Mouse (Mus musculus) G1E (cell line): ENCODE data around the gene Thsd4. TPM values are rescaled to one million over a fixed set of nuclear protein-coding genes. Genes with fewer than 3 reads are reported as not detected.

Experiments
- ATAC-seq: 2 replicates; pipeline ENCODE4 v1.8.0; 2016; ENCODE audit warnings: mild to moderate bottlenecking; ENCODE audit not compliant: insufficient number of reproducible peaks, poor library complexity, low FRiP score, severe bottlenecking; ENCODE audit errors: extremely low read depth
- DNase-seq: peaks from one replicate; pipeline ENCODE4 v3.0.0; 2012; ENCODE audit warnings: low spot score
- H3K27me3 ChIP-seq: 2 replicates; pipeline ENCODE4 v1.6.1; 2012; ENCODE audit warnings: mild to moderate bottlenecking, low read length, inconsistent platforms; ENCODE audit not compliant: insufficient read depth
- H3K36me3 ChIP-seq: replicated peaks from 2 replicates; pipeline ENCODE3; 2012; ENCODE audit warnings: mild to moderate bottlenecking, inconsistent platforms
- H3K4me1 ChIP-seq: 2 replicates; pipeline ENCODE4 v1.6.1; 2012; ENCODE audit warnings: low read depth, low read length, inconsistent platforms, mixed read lengths; ENCODE audit not compliant: insufficient read depth
- H3K4me3 ChIP-seq: 2 replicates; pipeline ENCODE4 v1.5.1; 2012; ENCODE audit warnings: low read depth, mild to moderate bottlenecking, inconsistent platforms, low read length, moderate library complexity, mixed read lengths
- H3K9me3 ChIP-seq: replicated peaks from 2 replicates; pipeline ENCODE4 v1.6.1; 2012; ENCODE audit warnings: inconsistent platforms
- CTCF ChIP-seq: IDR thresholded peaks from 2 replicates; pipeline ENCODE4 v1.5.1; 2012; ENCODE audit warnings: low read depth, low read length, inconsistent platforms, mixed read lengths
- GATA1 ChIP-seq: IDR thresholded peaks from 2 replicates; pipeline ENCODE4 v1.6.1; 2012; ENCODE audit warnings: borderline replicate concordance, low read length, inconsistent platforms, mixed read lengths
- GATA2 ChIP-seq: IDR thresholded peaks from 2 replicates; pipeline ENCODE4 v1.6.1; 2012; ENCODE audit warnings: low read depth, low read length, inconsistent platforms, borderline replicate concordance
- POLR2AphosphoS5 ChIP-seq: IDR thresholded peaks from 2 replicates; pipeline ENCODE4 v1.6.1; 2012; ENCODE audit warnings: low read depth, low read length, inconsistent platforms; ENCODE audit not compliant: insufficient replicate concordance
- TAL1 ChIP-seq: conservative IDR thresholded peaks from 2 replicates; pipeline ENCODE4 v1.6.1; 2012; ENCODE audit warnings: low read depth, low read length, inconsistent platforms, mixed read lengths
- polyA plus RNA-seq: library from polyadenylated mRNA; stranded (reverse); fragments of >175 nt; gene quantifications from 2 replicates; pipeline ENCODE4 v1.2.3, GENCODE M21; 2012
- total RNA-seq, 2 experiments: library from RNA; stranded (forward) in 1 of 2; stranded (reverse) in 1 of 2; fragments of 200-1000 nt in 1 of 2; fragments of >200 nt in 1 of 2; fragmentation: Nextera tagmentation in 1 of 2; gene quantifications; 2 replicates each; pipeline ENCODE4 v1.2.3; 2014 to 2017

Thsd4 gene
- total and polyA plus RNA-seq, 3 experiments, result 1.8 to 2.8 (median 2.4) TPM

GRCm38 (mm10) chr9:60295199-60295598 lies 226.6 kb downstream of the Thsd4 start:
- ATAC-seq (no peak), DNase-seq (no peak)
- no peaks in the 10 kb centered on the region; the same call in 1 of the 2 replicates for H3K4me1 ChIP-seq
- H3K9me3 ChIP-seq, result no peaks in the 10 kb centered on the region
- TF ChIP-seq GATA1 (no peak), CTCF (no peak), TAL1 (no peak), POLR2AphosphoS5 (no peak), GATA2 (no peak)
- H3K4me3 ChIP-seq, result no peak overlapping the region
- no peaks in the 10 kb centered on the region for H3K36me3 ChIP-seq
- peaks cover 48% of the 10 kb centered on the region for H3K27me3 ChIP-seq

- peaks cover 58% of the 10 kb centered on the region for H3K27me3 ChIP-seq
- no peak for ATAC-seq
- H3K36me3 ChIP-seq, result no peaks in the 10 kb centered on the region
- DNase-seq, result no peak
- no peaks in the 10 kb centered on the region for H3K9me3 ChIP-seq
- peaks cover 7% of the 10 kb centered on the region for H3K4me1 ChIP-seq
- TF ChIP-seq CTCF, result no peak
- TF ChIP-seq GATA2, result no peak
- no peak for TF ChIP-seq POLR2AphosphoS5
- no peak for TF ChIP-seq TAL1
- H3K4me3 ChIP-seq, result no peak overlapping the region
Measured at GRCm38 (mm10) chr9:60293129-60293528, 228.7 kb downstream of the Thsd4 start.

GRCm38 (mm10) chr9:60290780-60291179 lies 231.1 kb downstream of the Thsd4 start:
- no peaks in the 10 kb centered on the region for H3K36me3 ChIP-seq
- no peak overlapping the region for H3K4me3 ChIP-seq
- no peaks in the 10 kb centered on the region for H3K9me3 ChIP-seq
- no peak for TF ChIP-seq TAL1
- TF ChIP-seq GATA1, result no peak
- H3K4me1 ChIP-seq, result peaks cover 7% of the 10 kb centered on the region
- H3K27me3 ChIP-seq, result peaks cover 52% of the 10 kb centered on the region
- DNase-seq, result no peak
- no peak for ATAC-seq

- no peak for TF ChIP-seq CTCF
- no peak for TF ChIP-seq GATA2
- TF ChIP-seq TAL1, result no peak
- TF ChIP-seq GATA1, result no peak
- TF ChIP-seq POLR2AphosphoS5, result no peak
- H3K9me3 ChIP-seq, result no peaks in the 10 kb centered on the region
- H3K36me3 ChIP-seq, result no peaks in the 10 kb centered on the region
- H3K4me1 ChIP-seq, result peaks cover 7% of the 10 kb centered on the region
- no peak for ATAC-seq
- no peak overlapping the region for H3K4me3 ChIP-seq
- no peak for DNase-seq
- H3K27me3 ChIP-seq, result peaks cover 49% of the 10 kb centered on the region
Measured at GRCm38 (mm10) chr9:60288789-60289188, 233.1 kb downstream of the Thsd4 start.

GRCm38 (mm10) chr9:60286390-60286789 lies 235.5 kb downstream of the Thsd4 start:
- no peaks in the 10 kb centered on the region for H3K9me3 ChIP-seq
- DNase-seq (no peak), ATAC-seq (no peak)
- H3K36me3 ChIP-seq, result no peaks in the 10 kb centered on the region
- peaks cover 7% of the 10 kb centered on the region for H3K4me1 ChIP-seq
- TF ChIP-seq GATA2, result no peak
- no peak for TF ChIP-seq CTCF
- no peak for TF ChIP-seq GATA1
- no peak for TF ChIP-seq TAL1
- TF ChIP-seq POLR2AphosphoS5, result no peak
- peaks cover 33% of the 10 kb centered on the region for H3K27me3 ChIP-seq
- no peak overlapping the region for H3K4me3 ChIP-seq

GRCm38 (mm10) chr9:60285047-60285462 lies 236.8 kb downstream of the Thsd4 start:
- Histone ChIP-seq H3K4me1 (peaks cover 19% of the 10 kb centered on the region), H3K27me3 (peaks cover 30% of the 10 kb centered on the region), H3K9me3 (no peaks in the 10 kb centered on the region), H3K4me3 (no peak overlapping the region), H3K36me3 (no peaks in the 10 kb centered on the region)
- TF ChIP-seq GATA2, result no peak
- TF ChIP-seq POLR2AphosphoS5, result no peak
- TF ChIP-seq TAL1, result no peak
- no peak for TF ChIP-seq CTCF
- no peak for TF ChIP-seq GATA1
- no peak for DNase-seq
- ATAC-seq, result no peak

- ATAC-seq (no peak), DNase-seq (no peak)
- no peaks in the 10 kb centered on the region for H3K9me3 ChIP-seq
- H3K36me3 ChIP-seq, result no peaks in the 10 kb centered on the region
- peaks cover 24% of the 10 kb centered on the region for H3K4me1 ChIP-seq
- H3K4me3 ChIP-seq, result no peak overlapping the region
- peaks cover 28% of the 10 kb centered on the region for H3K27me3 ChIP-seq
- no peak for TF ChIP-seq GATA2
- TF ChIP-seq GATA1, result no peak
- TF ChIP-seq TAL1, result no peak
- no peak for TF ChIP-seq CTCF
- no peak for TF ChIP-seq POLR2AphosphoS5
Measured at GRCm38 (mm10) chr9:60284318-60284717, 237.5 kb downstream of the Thsd4 start.
